Comparison of ENCODE assay signal across 9 mouse cellular contexts in the genomic region with DNA sequence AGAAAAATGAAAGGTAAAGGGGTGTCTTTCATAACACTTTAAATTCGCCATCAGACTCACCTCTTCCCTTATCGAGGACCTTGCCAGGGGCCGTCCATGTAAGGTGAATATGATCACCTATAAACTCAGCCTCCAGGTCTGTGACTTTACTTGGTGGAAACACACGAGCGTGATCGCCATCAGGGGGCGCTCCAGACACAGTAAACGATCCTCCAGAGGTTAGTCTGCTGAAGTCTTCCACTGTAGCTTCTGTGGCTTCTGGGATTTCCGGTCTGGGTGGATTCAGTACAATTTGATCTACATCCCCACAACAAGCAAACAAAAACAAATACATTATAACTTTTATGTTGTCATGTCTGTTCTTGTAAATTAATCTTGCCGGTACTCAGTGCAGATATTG. TPM values are rescaled to one million over a fixed set of nuclear protein-coding genes. Genes with fewer than 3 reads are reported as not detected.
DNase-seq lines count a peak whose midpoint lies in the region; ATAC-seq and TF ChIP-seq lines count a peak whose summit lies in the region.
"Had no signal": no experiment of that assay in that cellular context is flagged by ENCODE, and none has a peak within 500 bp of the region (broad histone marks: within the 10 kb centered on the region; RNA-seq: fewer than 3 reads in every experiment).

No protein-coding gene starts in this region.

- no peaks in the 10 kb centered on the region for H3K79me3 ChIP-seq in C2C12 (ENCODE audit: low read depth)

- H3K27ac ChIP-seq in embryonic facial prominence, embryonic 11.5 days (replicated peaks; ENCODE audit: low read depth, low read length) = no peak overlapping the region
- no peak overlapping the region for H3K27ac ChIP-seq in kidney, embryonic 15.5 days
- H3K27ac ChIP-seq in limb, embryonic 14.5 days (replicated peaks; ENCODE audit: low read depth, low read length) = no peak overlapping the region
- H3K27ac ChIP-seq in neural tube, embryonic 12.5 days = no peak overlapping the region

- no peaks in the 10 kb centered on the region for H3K4me1 ChIP-seq in embryonic facial prominence, embryonic 11.5 days (ENCODE audit: control insufficient read depth, insufficient read depth, low read length)
- H3K4me1 ChIP-seq in kidney, embryonic 15.5 days = no peaks in the 10 kb centered on the region
- H3K4me1 ChIP-seq in limb, embryonic 14.5 days (ENCODE audit: control insufficient read depth, insufficient read depth, low read length) = no peaks in the 10 kb centered on the region
- no peaks in the 10 kb centered on the region for H3K4me1 ChIP-seq in neural tube, embryonic 12.5 days

- no peak for TF ChIP-seq POLR2A in limb, embryonic 14.5 days (IDR thresholded peaks at IDR 0.05; ENCODE audit: borderline replicate concordance, extremely low read depth, insufficient read depth, insufficient read length)

- no peaks in the 10 kb centered on the region for H3K79me2 ChIP-seq in C2C12 (ENCODE audit: control insufficient read depth, insufficient read depth)

- peak; percentile 77 to 83 for DNase-seq in adrenal gland, postnatal 36 days
- DNase-seq in embryonic facial prominence, embryonic 11.5 days (ENCODE audit: low spot score) = peak; percentile 86
- DNase-seq in heart, adult 8-10 months (ENCODE audit: low spot score) = peak; percentile 74
- DNase-seq in limb, embryonic 14.5 days (ENCODE audit: low spot score) = peak; percentile 82
- DNase-seq in telencephalon, adult 2 months (ENCODE audit: low read depth, low spot score) = peak; percentile 73

- no peak overlapping the region for H3K9ac ChIP-seq in embryonic facial prominence, embryonic 11.5 days (replicated peaks; ENCODE audit: low read length)
- H3K9ac ChIP-seq in kidney, embryonic 15.5 days = no peak overlapping the region
- no peak overlapping the region for H3K9ac ChIP-seq in limb, embryonic 14.5 days (ENCODE audit: low read depth, low read length, severe bottlenecking)
- no peak overlapping the region for H3K9ac ChIP-seq in neural tube, embryonic 12.5 days

- no peaks in the 10 kb centered on the region for H3K36me3 ChIP-seq in C2C12 (ENCODE audit: control insufficient read depth, insufficient read depth)
- no peaks in the 10 kb centered on the region for H3K36me3 ChIP-seq in embryonic facial prominence, embryonic 11.5 days (replicated peaks; ENCODE audit: control insufficient read depth, insufficient read depth, low read depth, low read length)
- no peaks in the 10 kb centered on the region for H3K36me3 ChIP-seq in kidney, embryonic 15.5 days
- no peaks in the 10 kb centered on the region for H3K36me3 ChIP-seq in limb, embryonic 14.5 days (ENCODE audit: control insufficient read depth, insufficient read depth, low read length)
- H3K36me3 ChIP-seq in neural tube, embryonic 12.5 days = no peaks in the 10 kb centered on the region

- 17% methylated on average over 10 of the region's 10 CpGs for WGBS in embryonic facial prominence, embryonic 11.5 days
- 14% methylated on average over 10 of the region's 10 CpGs for WGBS in kidney, embryonic 15.5 days
- WGBS in limb, embryonic 14.5 days = 16% methylated on average over 10 of the region's 10 CpGs
- 21% methylated on average over 10 of the region's 10 CpGs for WGBS in neural tube, embryonic 12.5 days

- peak; percentile 36 for TF ChIP-seq CTCF in C2C12 (IDR thresholded peaks at IDR 0.05; ENCODE audit: control insufficient read depth, insufficient read depth, insufficient read length)

- H3K9me3 ChIP-seq in embryonic facial prominence, embryonic 11.5 days (replicated peaks; ENCODE audit: control insufficient read depth, low read length) = no peaks in the 10 kb centered on the region
- H3K9me3 ChIP-seq in kidney, embryonic 15.5 days (replicated peaks) = no peaks in the 10 kb centered on the region
- H3K9me3 ChIP-seq in limb, embryonic 14.5 days (ENCODE audit: control insufficient read depth, low read length) = no peaks in the 10 kb centered on the region
- no peaks in the 10 kb centered on the region for H3K9me3 ChIP-seq in neural tube, embryonic 12.5 days

- no peak overlapping the region for H3ac ChIP-seq in C2C12 (ENCODE audit: control insufficient read depth, insufficient read length, low read depth)

- peak; percentile 72; the same call in 1 of the 2 replicates for ATAC-seq in embryonic facial prominence, embryonic 11.5 days (replicated peaks; ENCODE audit: insufficient number of reproducible peaks, low FRiP score, low TSS enrichment, low read depth)
- ATAC-seq in kidney, embryonic 15.5 days (replicated peaks; ENCODE audit: low FRiP score) = peak; percentile 80; the same call in 1 of the 2 replicates
- ATAC-seq in limb, embryonic 14.5 days (ENCODE audit: low FRiP score, low read depth) = no peak; the same call in 1 of the 2 replicates
- peak; percentile 77 for ATAC-seq in neural tube, embryonic 12.5 days (ENCODE audit: low FRiP score, low read depth)

- H3K4me2 ChIP-seq in embryonic facial prominence, embryonic 11.5 days (ENCODE audit: low read depth, low read length) = no peak overlapping the region
- H3K4me2 ChIP-seq in kidney, embryonic 15.5 days = no peak overlapping the region
- no peak overlapping the region for H3K4me2 ChIP-seq in limb, embryonic 14.5 days (replicated peaks; ENCODE audit: low read depth, low read length, severe bottlenecking)
- H3K4me2 ChIP-seq in neural tube, embryonic 12.5 days (replicated peaks) = no peak overlapping the region

- H3K4me3 ChIP-seq in C2C12 (ENCODE audit: insufficient read depth, poor library complexity, severe bottlenecking) = no peak overlapping the region
- no peak overlapping the region for H3K4me3 ChIP-seq in embryonic facial prominence, embryonic 11.5 days (ENCODE audit: low read depth, low read length)
- H3K4me3 ChIP-seq in kidney, embryonic 15.5 days (replicated peaks) = no peak overlapping the region
- H3K4me3 ChIP-seq in limb, embryonic 14.5 days (replicated peaks; ENCODE audit: low read length) = no peak overlapping the region
- H3K4me3 ChIP-seq in neural tube, embryonic 12.5 days = no peak overlapping the region
- H3K4me3 ChIP-seq: erythroblast, embryonic 14.5 days had no signal

- no peaks in the 10 kb centered on the region for H3K27me3 ChIP-seq in C2C12 (ENCODE audit: control insufficient read depth, insufficient read depth, insufficient read length)
- no peaks in the 10 kb centered on the region for H3K27me3 ChIP-seq in embryonic facial prominence, embryonic 11.5 days (ENCODE audit: control insufficient read depth, insufficient read depth, low read length)
- H3K27me3 ChIP-seq in kidney, embryonic 15.5 days = no peaks in the 10 kb centered on the region
- no peaks in the 10 kb centered on the region for H3K27me3 ChIP-seq in limb, embryonic 14.5 days (ENCODE audit: control insufficient read depth, insufficient read depth, low read length)
- no peaks in the 10 kb centered on the region for H3K27me3 ChIP-seq in neural tube, embryonic 12.5 days (replicated peaks)

TF ChIP-seq in C2C12, 6 proteins besides CTCF, POLR2A, EP300 and RAD21:
- TF ChIP-seq MYOG (IDR thresholded peaks at IDR 0.05; ENCODE audit: control insufficient read depth, extremely low read depth, insufficient read length) = no peak
- no peak for TF ChIP-seq USF1 (IDR thresholded peaks at IDR 0.05; ENCODE audit: low read depth)
- no peak for TF ChIP-seq CEBPB (IDR thresholded peaks at IDR 0.05; ENCODE audit: low read depth)
- no peak for TF ChIP-seq MAX (IDR thresholded peaks at IDR 0.05)
- TF ChIP-seq FOSL1 (IDR thresholded peaks at IDR 0.05; ENCODE audit: insufficient read depth, low read length, poor library complexity, severe bottlenecking) = no peak
- TF ChIP-seq MYOD1 (IDR thresholded peaks at IDR 0.05; ENCODE audit: control insufficient read depth, insufficient read length, low read depth) = no peak

RNA-seq across cellular contexts. Expression of a gene that starts 5.9 kb away (rescaled TPM):
- polyA plus RNA-seq in C2C12 (2012; fragmentation: generic; extraction: Trizol) = not detected
- total RNA-seq in adrenal gland, postnatal 36 days (2021) = under 1 TPM in 1 of 2 experiments, not detected in 1; 0.10 TPM
- polyA plus RNA-seq in embryonic facial prominence, embryonic 11.5 days (2014; fragmentation: Nextera tagmentation; extraction: Ambion mirVana) = 0.39 TPM in 1 of 2 replicates, not detected in the other
- total RNA-seq in heart, adult 8-10 months (2022) = under 1 TPM in 3 of 4 experiments, not detected in 1; 0.09 to 0.41 (median 0.20) TPM
- polyA plus RNA-seq in kidney, embryonic 15.5 days (2015; fragmentation: Nextera tagmentation; extraction: Ambion mirVana) = 0.38 and 0.41 TPM in 2 replicates
- 0.11 and 0.17 TPM in 2 replicates for polyA plus RNA-seq in limb, embryonic 14.5 days (2012; rRNA removed)
- 0.12 and 0.26 TPM in 2 replicates for polyA plus RNA-seq in limb, embryonic 14.5 days (2014; fragmentation: Nextera tagmentation; extraction: Ambion mirVana)
- not detected in 2 replicates for polyA plus RNA-seq in neural tube, embryonic 12.5 days (2016; fragmentation: Nextera tagmentation; extraction: Ambion mirVana)
- polyA plus RNA-seq: erythroblast, embryonic 14.5 days had no signal

RNA-seq across cellular contexts. Expression of a gene that starts 24.0 kb away (rescaled TPM):
- polyA plus RNA-seq in C2C12 (2012; fragmentation: generic; extraction: Trizol) = 0.01 TPM
- not detected for total RNA-seq in adrenal gland, postnatal 36 days (2021)
- polyA plus RNA-seq in embryonic facial prominence, embryonic 11.5 days (2014; fragmentation: Nextera tagmentation; extraction: Ambion mirVana) = not detected in 2 replicates
- not detected for total RNA-seq in heart, adult 8-10 months (2022)
- 0.04 and 0.14 TPM in 2 replicates for polyA plus RNA-seq in kidney, embryonic 15.5 days (2015; fragmentation: Nextera tagmentation; extraction: Ambion mirVana)
- not detected in 2 replicates for polyA plus RNA-seq in limb, embryonic 14.5 days (2012; rRNA removed)
- not detected in 2 replicates for polyA plus RNA-seq in limb, embryonic 14.5 days (2014; fragmentation: Nextera tagmentation; extraction: Ambion mirVana)
- polyA plus RNA-seq in neural tube, embryonic 12.5 days (2016; fragmentation: Nextera tagmentation; extraction: Ambion mirVana) = not detected in 2 replicates
- polyA plus RNA-seq: erythroblast, embryonic 14.5 days had no signal
